Mouse (Mus musculus): Measurements from ENCODE around the gene Vmn2r26. TPM values are rescaled to one million over a fixed set of nuclear protein-coding genes. Genes with fewer than 3 reads are reported as not detected.
"Not testable (repeated sequence)": the region's sequence is repeated elsewhere in the genome, so short reads cannot be mapped to it uniquely, and the experiment has no call there.

Gene Vmn2r26
- polyA plus RNA-seq (2016; fragmentation: Nextera tagmentation; extraction: Ambion mirVana) = not detected in 2 replicates

DNA sequence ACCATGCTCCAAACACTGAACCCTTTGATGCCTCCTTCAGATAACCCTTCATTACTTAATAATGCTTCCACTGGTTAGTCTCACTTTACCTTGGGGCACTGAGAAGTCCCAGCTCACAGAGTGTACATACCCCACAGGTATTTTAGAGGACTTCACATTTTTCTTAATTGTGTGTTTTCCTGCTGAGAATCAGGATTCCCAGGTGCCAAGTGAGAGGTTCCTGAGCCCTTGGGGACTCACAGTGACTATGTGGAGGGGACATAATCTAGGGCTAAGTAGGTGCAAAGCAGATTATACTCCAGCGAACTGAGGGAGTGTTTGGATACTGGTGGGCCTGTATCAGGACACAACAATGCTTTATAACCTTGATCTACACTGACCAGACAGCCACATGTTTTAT, at the start of gene Vmn2r26:
Vmn2r26 (plus strand) TSS at position 301 of the 400 bp plus-strand sequence.
- not testable (repeated sequence) for H3K9me3 ChIP-seq (replicated peaks); H3K27me3 ChIP-seq (ENCODE audit: low read depth, poor library complexity, severe bottlenecking); H3K27ac ChIP-seq (replicated peaks); H3K4me1 ChIP-seq; DNase-seq (ENCODE audit: low spot score); H3K36me3 ChIP-seq; H3K4me3 ChIP-seq
- WGBS = 51% methylated on average over 1 of the region's 1 CpGs

DNA sequence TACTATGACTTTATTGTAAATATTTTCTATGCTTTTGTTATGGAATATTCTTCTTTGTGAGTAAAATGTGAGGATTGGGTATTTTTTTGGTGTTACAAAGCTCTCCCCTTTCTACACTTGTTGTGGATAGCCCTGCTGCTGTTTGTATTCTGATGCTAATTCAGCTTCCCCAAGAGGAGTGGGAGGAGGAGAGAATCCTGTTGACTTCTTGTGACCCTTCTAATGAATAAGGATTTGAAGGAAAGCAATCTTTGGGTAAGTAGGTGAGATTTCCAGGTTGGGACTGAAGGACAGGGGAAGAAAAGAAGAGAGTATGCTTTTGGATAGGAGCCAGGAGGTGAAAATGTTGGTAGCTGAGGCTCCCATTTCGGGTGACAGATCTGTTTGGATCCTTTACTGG, 3.5 kb upstream of the Vmn2r26 start:
- Histone ChIP-seq H3K4me1 (no peaks in the 10 kb centered on the region), H3K36me3 (no peaks in the 10 kb centered on the region), H3K27ac (replicated peaks) (no peak overlapping the region), H3K27me3 (ENCODE audit: low read depth, poor library complexity, severe bottlenecking) (no peaks in the 10 kb centered on the region), H3K4me3 (no peak overlapping the region), H3K9me3 (replicated peaks) (0 out of 2 replicates have a peak, but pooled peaks cover 2% of the 10 kb centered on the region)
- WGBS = 44% methylated on average over 1 of the region's 1 CpGs
- DNase-seq (ENCODE audit: low spot score) = no peak

DNA sequence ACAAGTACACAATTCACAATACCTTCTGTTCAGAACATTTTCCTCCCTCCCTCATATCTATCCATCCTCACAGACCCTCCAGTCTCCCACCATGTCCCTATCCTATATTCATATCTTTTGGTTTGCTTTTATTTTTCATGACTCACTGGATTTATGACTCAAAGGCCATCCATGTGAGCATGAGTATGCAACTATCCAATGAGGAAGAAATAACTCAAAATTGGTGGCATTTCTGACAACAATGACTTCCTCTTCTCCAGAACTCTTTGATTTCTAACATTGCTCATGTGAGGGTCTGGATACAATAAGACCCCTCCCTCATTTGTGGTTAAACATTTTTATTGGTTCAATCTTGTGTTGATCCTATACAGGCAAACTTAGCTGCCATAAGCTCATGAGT, 24.0 kb downstream of the Vmn2r26 start:
- H3K4me1 ChIP-seq = no peaks in the 10 kb centered on the region
- DNase-seq (ENCODE audit: low spot score) = no peak
- no peak overlapping the region for H3K27ac ChIP-seq (replicated peaks)
- H3K9me3 ChIP-seq (replicated peaks) = no peaks in the 10 kb centered on the region
- H3K27me3 ChIP-seq (ENCODE audit: low read depth, poor library complexity, severe bottlenecking) = no peaks in the 10 kb centered on the region
- no peak overlapping the region for H3K4me3 ChIP-seq
- no peaks in the 10 kb centered on the region for H3K36me3 ChIP-seq

DNA sequence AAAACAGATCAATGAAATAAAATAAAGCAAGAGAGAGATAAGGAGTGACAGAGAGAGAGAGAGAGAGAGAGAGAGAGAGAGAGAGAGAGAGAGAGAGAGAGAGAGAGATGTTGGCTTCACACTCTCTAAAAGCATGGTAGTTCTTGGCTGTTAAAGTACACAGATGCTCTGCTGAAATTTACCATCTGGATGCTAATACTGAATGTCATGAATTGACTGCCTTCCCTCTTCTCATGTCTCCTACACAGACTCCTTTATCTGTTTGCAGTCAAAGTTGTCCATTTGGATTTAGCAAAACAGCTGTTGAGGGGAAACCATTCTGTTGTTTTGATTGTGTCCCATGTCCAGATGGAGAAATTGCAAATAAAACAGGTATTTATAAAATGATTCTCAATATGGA, 29.2 kb downstream of the Vmn2r26 start:
- H3K4me3 ChIP-seq; DNase-seq (ENCODE audit: low spot score); H3K36me3 ChIP-seq; H3K27me3 ChIP-seq (ENCODE audit: low read depth, poor library complexity, severe bottlenecking); H3K27ac ChIP-seq (replicated peaks); H3K4me1 ChIP-seq; H3K9me3 ChIP-seq (replicated peaks): not testable (repeated sequence)

DNA sequence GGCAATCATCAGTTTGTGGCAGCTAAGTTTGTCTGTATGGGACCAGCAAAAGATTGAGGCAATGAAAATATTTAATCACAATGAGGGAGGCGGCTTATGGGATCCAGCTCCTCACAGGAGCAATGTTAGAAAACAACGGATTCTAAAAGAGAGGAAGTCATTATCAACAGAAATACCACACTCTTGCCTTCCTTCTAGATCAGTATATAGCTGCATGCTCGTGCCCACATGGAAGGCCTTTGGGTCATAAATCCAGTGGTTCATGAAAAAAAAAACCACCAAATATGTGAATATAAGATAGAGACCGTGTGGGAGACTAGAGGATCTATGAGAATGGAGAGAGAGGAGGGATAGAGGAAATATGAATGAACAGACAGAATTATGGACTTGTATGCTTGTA, 78.0 kb downstream of the Vmn2r26 start:
- no peak for DNase-seq (ENCODE audit: low spot score)

More for the DNA sequence above, 78.0 kb downstream of the Vmn2r26 start:
- Histone ChIP-seq H3K27ac (replicated peaks) (no peak overlapping the region), H3K4me3 (no peak overlapping the region), H3K27me3 (ENCODE audit: low read depth, poor library complexity, severe bottlenecking) (no peaks in the 10 kb centered on the region), H3K4me1 (no peaks in the 10 kb centered on the region), H3K9me3 (replicated peaks) (no peaks in the 10 kb centered on the region), H3K36me3 (no peaks in the 10 kb centered on the region)
- WGBS = 82% methylated on average over 4 of the region's 4 CpGs

Other genes starting within 250 kb of the Vmn2r26 start
- gene Vmn2r24, start 245.7 kb upstream of the Vmn2r26 start, polyA plus RNA-seq (2016; fragmentation: Nextera tagmentation; extraction: Ambion mirVana) = not detected in 2 replicates
- gene Vmn2r25, start 171.1 kb upstream of the Vmn2r26 start, polyA plus RNA-seq (2016; fragmentation: Nextera tagmentation; extraction: Ambion mirVana) = not detected in 2 replicates
- gene Vmn2r27, start 207.3 kb downstream of the Vmn2r26 start, polyA plus RNA-seq (2016; fragmentation: Nextera tagmentation; extraction: Ambion mirVana) = not detected in 2 replicates